Mouse (Mus musculus) stomach, embryonic 15.5 days (tissue): Measurements from ENCODE around the gene Myoc. TPM values are rescaled to one million over a fixed set of nuclear protein-coding genes. Genes with fewer than 3 reads are reported as not detected.
"Not testable (repeated sequence)": the region's sequence is repeated elsewhere in the genome, so short reads cannot be mapped to it uniquely, and the experiment has no call there.

Experiments
- ATAC-seq: fragments of 200-750 bp; cut with Nextera tagmentation; 2 replicates; pipeline ENCODE4 v1.8.0; 2017; ENCODE audit warnings: low read depth, moderate number of reproducible peaks, moderate TSS enrichment; ENCODE audit not compliant: insufficient read depth, low FRiP score
- H3K27ac ChIP-seq: fragments of 300-500 bp; sonication (generic); 2 replicates; pipeline ENCODE4 v1.5.1; 2015; ENCODE audit warnings: mild to moderate bottlenecking, inconsistent platforms
- H3K27me3 ChIP-seq: fragments of 300-500 bp; sonication (generic); replicated peaks from 2 replicates; pipeline ENCODE4 v1.6.1; 2015; ENCODE audit warnings: inconsistent platforms
- H3K36me3 ChIP-seq: fragments of 300-500 bp; sonication (generic); 2 replicates; pipeline ENCODE4 v1.6.1; 2015; ENCODE audit warnings: inconsistent platforms
- H3K4me1 ChIP-seq: fragments of 300-500 bp; sonication (generic); 2 replicates; pipeline ENCODE4 v1.6.1; 2015; ENCODE audit warnings: inconsistent platforms
- H3K4me2 ChIP-seq: fragments of 300-500 bp; sonication (generic); 2 replicates; pipeline ENCODE4 v1.6.1; 2015; ENCODE audit warnings: mild to moderate bottlenecking, inconsistent platforms
- H3K4me3 ChIP-seq: fragments of 300-500 bp; sonication (generic); replicated peaks from 2 replicates; pipeline ENCODE4 v1.5.1; 2015; ENCODE audit warnings: inconsistent platforms
- H3K9ac ChIP-seq: fragments of 300-500 bp; sonication (generic); 2 replicates; pipeline ENCODE4 v1.6.1; 2015; ENCODE audit warnings: inconsistent platforms
- H3K9me3 ChIP-seq: fragments of 300-500 bp; sonication (generic); 2 replicates; pipeline ENCODE4 v1.6.1; 2016; ENCODE audit warnings: inconsistent platforms
- WGBS: fragments of 180-500 bp; shearing (Covaris S2); methylation state at CpG from one replicate; pipeline ENCODE4 v1.1.7; 2015; 5-methylcytosine and 5-hydroxymethylcytosine counted together
- polyA plus RNA-seq: library from polyadenylated mRNA; unstranded; fragments of >200 nt; fragmentation: Nextera tagmentation; extraction: Ambion mirVana; gene quantifications from 2 replicates; pipeline ENCODE4 v1.2.1, GENCODE M21; 2015

Myoc gene
- polyA plus RNA-seq, 1 experiment from 2014 or later, result 0.06 TPM

- H3K27me3 ChIP-seq, result no peaks in the 10 kb centered on the region
- WGBS, result 47% methylated on average over 7 of the region's 7 CpGs
- no peak for ATAC-seq
These were observed 13.7 kb upstream of the Myoc start for GRCm38 (mm10) chr1:162625229-162625628.

GRCm38 (mm10) chr1:162627821-162628220 is 11.1 kb upstream of the Myoc start:
- not testable (repeated sequence) for H3K4me2 ChIP-seq, H3K36me3 ChIP-seq, H3K9ac ChIP-seq, ATAC-seq, H3K4me1 ChIP-seq, H3K9me3 ChIP-seq, H3K4me3 ChIP-seq, H3K27ac ChIP-seq, H3K27me3 ChIP-seq
- WGBS, result 77% methylated on average over 4 of the region's 4 CpGs

More at GRCm38 (mm10) chr1:162625229-162625628, 13.7 kb upstream of the Myoc start:
- no peak overlapping the region for H3K4me3 ChIP-seq
- H3K27ac ChIP-seq, result no peak overlapping the region
- no peaks in the 10 kb centered on the region for H3K9me3 ChIP-seq
- H3K4me2 ChIP-seq, result no peak overlapping the region
- H3K4me1 ChIP-seq, result no peaks in the 10 kb centered on the region
- no peaks in the 10 kb centered on the region for H3K36me3 ChIP-seq
- H3K9ac ChIP-seq, result no peak overlapping the region

GRCm38 (mm10) chr1:162628326-162628725 is 10.6 kb upstream of the Myoc start:
- ATAC-seq, H3K4me1 ChIP-seq: not testable (repeated sequence)
- WGBS, result 93% methylated on average over 15 of the region's 15 CpGs

GRCm38 (mm10) chr1:162635291-162635931 is 3.5 kb upstream of the Myoc start:
- H3K4me2 ChIP-seq, H3K27ac ChIP-seq, ATAC-seq, H3K4me3 ChIP-seq, H3K36me3 ChIP-seq, H3K27me3 ChIP-seq, H3K4me1 ChIP-seq, H3K9me3 ChIP-seq, H3K9ac ChIP-seq: not testable (repeated sequence)
- 42% methylated on average over 1 of the region's 1 CpGs for WGBS

More at GRCm38 (mm10) chr1:162628326-162628725, 10.6 kb upstream of the Myoc start:
- not testable (repeated sequence) for H3K9me3 ChIP-seq, H3K36me3 ChIP-seq, H3K27ac ChIP-seq, H3K4me3 ChIP-seq, H3K4me2 ChIP-seq, H3K9ac ChIP-seq, H3K27me3 ChIP-seq

GRCm38 (mm10) chr1:162636516-162636915 is 2.4 kb upstream of the Myoc start:
- Histone ChIP-seq H3K9ac (no peak overlapping the region), H3K4me2 (no peak overlapping the region), H3K9me3 (no peaks in the 10 kb centered on the region), H3K27ac (no peak overlapping the region), H3K4me3 (no peak overlapping the region), H3K4me1 (no peaks in the 10 kb centered on the region), H3K27me3 (no peaks in the 10 kb centered on the region), H3K36me3 (no peaks in the 10 kb centered on the region)
- WGBS, result 62% methylated on average over 3 of the region's 3 CpGs
- ATAC-seq, result no peak

GRCm38 (mm10) chr1:162638535-162638934 is 420 bp upstream of the Myoc start:
- WGBS, result 89% methylated on average over 4 of the region's 4 CpGs
- H3K4me2 ChIP-seq, result no peak overlapping the region
- no peaks in the 10 kb centered on the region for H3K9me3 ChIP-seq
- ATAC-seq, result no peak
- H3K4me1 ChIP-seq, result no peaks in the 10 kb centered on the region
- no peak overlapping the region for H3K9ac ChIP-seq
- H3K4me3 ChIP-seq, result no peak overlapping the region
- no peaks in the 10 kb centered on the region for H3K36me3 ChIP-seq
- H3K27ac ChIP-seq, result no peak overlapping the region
- H3K27me3 ChIP-seq, result no peaks in the 10 kb centered on the region

GRCm38 (mm10) chr1:162639861-162640260 is 906 bp downstream of the Myoc start:
- Histone ChIP-seq H3K9ac (no peak overlapping the region), H3K27ac (no peak overlapping the region), H3K4me3 (no peak overlapping the region), H3K27me3 (no peaks in the 10 kb centered on the region), H3K4me1 (no peaks in the 10 kb centered on the region), H3K4me2 (no peak overlapping the region), H3K36me3 (no peaks in the 10 kb centered on the region), H3K9me3 (no peaks in the 10 kb centered on the region)
- no peak for ATAC-seq
- 83% methylated on average over 1 of the region's 1 CpGs for WGBS

- H3K9me3 ChIP-seq, result no peaks in the 10 kb centered on the region
- H3K36me3 ChIP-seq, result no peaks in the 10 kb centered on the region
- H3K4me1 ChIP-seq, result no peaks in the 10 kb centered on the region
- 81% methylated on average over 3 of the region's 3 CpGs for WGBS
- no peak for ATAC-seq
- H3K27ac ChIP-seq, result no peak overlapping the region
- no peak overlapping the region for H3K9ac ChIP-seq
- H3K4me3 ChIP-seq, result no peak overlapping the region
- no peaks in the 10 kb centered on the region for H3K27me3 ChIP-seq
- no peak overlapping the region for H3K4me2 ChIP-seq
These were observed 3.6 kb downstream of the Myoc start for GRCm38 (mm10) chr1:162642591-162642990.

GRCm38 (mm10) chr1:162643752-162644151 is 4.8 kb downstream of the Myoc start:
- no peak for ATAC-seq
- Histone ChIP-seq H3K27me3 (no peaks in the 10 kb centered on the region), H3K4me3 (no peak overlapping the region), H3K4me1 (no peaks in the 10 kb centered on the region), H3K36me3 (no peaks in the 10 kb centered on the region), H3K27ac (no peak overlapping the region), H3K9ac (no peak overlapping the region), H3K4me2 (no peak overlapping the region), H3K9me3 (no peaks in the 10 kb centered on the region)
- WGBS, result 35% methylated on average over 4 of the region's 4 CpGs

- Histone ChIP-seq H3K36me3 (no peaks in the 10 kb centered on the region), H3K4me2 (no peak overlapping the region), H3K4me1 (no peaks in the 10 kb centered on the region), H3K9me3 (no peaks in the 10 kb centered on the region), H3K27me3 (no peaks in the 10 kb centered on the region), H3K9ac (no peak overlapping the region), H3K27ac (no peak overlapping the region), H3K4me3 (no peak overlapping the region)
- WGBS, result 77% methylated on average over 10 of the region's 10 CpGs
- no peak for ATAC-seq
These were observed 7.2 kb downstream of the Myoc start for GRCm38 (mm10) chr1:162646083-162646686.

GRCm38 (mm10) chr1:162648416-162648815 is 9.5 kb downstream of the Myoc start:
- WGBS, result 93% methylated on average over 14 of the region's 14 CpGs
- no peak for ATAC-seq
- H3K4me3 ChIP-seq, result no peak overlapping the region
- H3K27ac ChIP-seq, result no peak overlapping the region
- H3K4me2 ChIP-seq, result no peak overlapping the region
- no peaks in the 10 kb centered on the region for H3K36me3 ChIP-seq
- H3K27me3 ChIP-seq, result no peaks in the 10 kb centered on the region
- H3K9ac ChIP-seq, result no peak overlapping the region
- no peaks in the 10 kb centered on the region for H3K4me1 ChIP-seq
- no peaks in the 10 kb centered on the region for H3K9me3 ChIP-seq

- Histone ChIP-seq H3K4me1 (no peaks in the 10 kb centered on the region), H3K27ac (no peak within 1 kb of the TSS), H3K36me3 (no peaks in the 10 kb centered on the region), H3K9me3 (no peaks in the 10 kb centered on the region), H3K9ac (no peak within 1 kb of the TSS), H3K27me3 (no peaks in the 10 kb centered on the region), H3K4me2 (no peak within 1 kb of the TSS), H3K4me3 (no peak within 1 kb of the TSS)
- no peak for ATAC-seq
- WGBS, result 89% methylated on average over 7 of the region's 7 CpGs
These were observed 19.2 kb downstream of the Myoc start, which contains the start of gene Myocos for GRCm38 (mm10) chr1:162658119-162658518. Gene Myocos, minus strand, starts transcription at chr1:162658219.
